Mouse (Mus musculus): Measurements from ENCODE around the gene Il34. TPM values are rescaled to one million over a fixed set of nuclear protein-coding genes. Genes with fewer than 3 reads are reported as not detected.

Gene Il34
- total RNA-seq, 2 experiments from 2014 or later, result 0.91 to 1.3 TPM

DNA sequence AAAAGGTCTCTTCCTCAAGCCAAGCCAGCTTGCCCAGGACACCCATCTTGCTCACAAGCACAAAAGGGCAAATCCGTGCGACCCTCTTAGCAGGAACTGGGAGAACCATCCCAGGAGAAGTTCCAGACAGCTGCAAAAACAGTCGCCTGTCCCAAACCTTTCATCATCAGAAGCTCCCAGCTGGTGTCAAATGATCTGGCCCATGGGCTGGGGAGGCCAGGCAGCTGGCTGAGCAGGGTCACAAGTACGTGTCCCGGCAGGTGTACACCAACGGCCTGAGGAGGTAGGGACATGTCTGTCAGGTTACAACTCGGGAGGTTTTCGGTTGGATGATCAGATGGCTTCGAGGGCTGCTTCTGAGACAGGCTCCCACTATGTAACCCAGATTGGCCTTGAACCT lies 59.1 kb downstream of the Il34 start:
- ATAC-seq (replicated peaks; ENCODE audit: low FRiP score, poor library complexity, severe bottlenecking), result no peak

- no peak for ATAC-seq (replicated peaks; ENCODE audit: low FRiP score, poor library complexity, severe bottlenecking)
Measured at GRCm38 (mm10) chr8:110745162-110745561, 60.6 kb downstream of the Il34 start.

DNA sequence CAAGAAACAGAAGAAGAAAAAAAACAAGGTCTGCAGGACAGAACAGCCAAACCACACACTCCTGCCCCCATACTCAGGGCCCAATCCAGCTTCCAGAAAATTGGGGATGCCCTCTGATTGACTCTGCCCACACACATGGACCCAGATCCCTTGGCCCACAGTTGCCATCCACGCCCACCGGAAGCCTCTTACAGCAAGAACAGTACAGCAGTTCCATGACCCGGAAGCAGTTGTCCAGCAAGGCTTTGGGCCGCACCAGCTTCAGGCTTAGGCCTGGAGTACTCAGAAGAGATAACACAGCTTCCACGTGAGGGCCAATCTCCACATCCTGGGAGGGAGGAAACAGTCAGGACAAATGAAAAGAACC lies 63.3 kb downstream of the Il34 start:
- ATAC-seq (replicated peaks; ENCODE audit: low FRiP score, poor library complexity, severe bottlenecking), result no peak

DNA sequence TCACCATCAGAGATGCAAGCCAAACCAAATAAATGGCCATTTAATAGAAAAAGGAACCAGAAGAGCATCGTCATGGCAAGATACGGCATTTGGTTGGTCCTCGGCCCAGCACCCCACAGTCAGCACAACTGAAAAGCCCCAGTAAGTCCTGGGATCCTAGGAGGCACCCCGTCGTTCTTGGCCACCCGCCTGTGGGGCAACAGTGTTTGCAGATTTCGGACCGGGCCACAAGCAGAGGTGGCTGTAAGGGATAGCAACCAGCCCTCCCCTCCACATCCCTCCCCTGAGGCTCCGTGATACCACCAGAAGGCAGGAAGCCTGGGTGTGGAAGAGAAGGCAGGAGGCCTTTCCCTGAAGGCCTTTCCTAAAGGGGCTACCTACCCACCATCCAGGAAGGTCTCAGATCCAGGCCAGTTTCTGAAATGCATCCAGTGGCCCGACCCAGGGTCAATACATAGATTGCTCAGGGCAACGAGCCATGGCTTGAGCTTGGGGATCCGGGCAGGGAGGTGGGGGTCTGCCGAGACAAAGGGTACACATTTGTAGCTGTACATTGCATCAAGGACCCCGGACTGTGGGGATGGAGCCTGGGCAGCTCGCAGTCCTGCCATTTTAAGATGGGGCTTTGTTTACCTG lies 63.8 kb downstream of the Il34 start:
- no peak for ATAC-seq (replicated peaks; ENCODE audit: low FRiP score, poor library complexity, severe bottlenecking)

DNA sequence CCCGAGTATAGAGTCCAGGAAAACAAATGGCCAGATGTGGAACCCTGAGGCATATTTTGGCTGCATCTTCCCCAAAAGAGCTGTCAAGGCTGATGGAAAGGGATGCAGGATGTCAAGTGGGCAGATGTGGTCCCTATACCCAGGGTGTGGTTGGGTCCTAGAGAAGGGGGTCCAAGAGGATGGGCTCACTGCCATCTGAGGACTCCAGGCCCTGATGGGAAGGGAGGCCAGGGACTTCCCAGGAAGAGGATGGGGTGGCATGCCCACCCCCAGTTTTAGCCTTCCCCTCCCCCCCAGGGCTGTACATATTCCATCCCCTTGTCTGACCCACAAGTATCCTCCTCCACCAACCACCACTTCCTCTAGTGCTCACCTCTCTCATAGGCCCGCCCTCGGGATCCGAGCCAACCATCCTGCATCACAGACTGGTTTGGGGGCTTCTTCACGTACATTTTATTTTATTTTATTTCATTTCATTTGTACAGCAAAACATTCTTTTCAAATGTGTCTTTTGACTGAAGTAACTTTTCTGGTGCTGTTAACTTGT lies 65.0 kb downstream of the Il34 start:
- no peak for ATAC-seq (replicated peaks; ENCODE audit: low FRiP score, poor library complexity, severe bottlenecking)

GRCm38 (mm10) chr8:110738591-110739195 lies 67.0 kb downstream of the Il34 start:
- no peak for ATAC-seq (replicated peaks; ENCODE audit: low FRiP score, poor library complexity, severe bottlenecking)

- ATAC-seq (replicated peaks; ENCODE audit: low FRiP score, poor library complexity, severe bottlenecking), result no peak
Measured at GRCm38 (mm10) chr8:110733036-110733435, 72.7 kb downstream of the Il34 start.

GRCm38 (mm10) chr8:110731346-110731859 lies 74.3 kb downstream of the Il34 start:
- no peak for ATAC-seq (replicated peaks; ENCODE audit: low FRiP score, poor library complexity, severe bottlenecking)

DNA sequence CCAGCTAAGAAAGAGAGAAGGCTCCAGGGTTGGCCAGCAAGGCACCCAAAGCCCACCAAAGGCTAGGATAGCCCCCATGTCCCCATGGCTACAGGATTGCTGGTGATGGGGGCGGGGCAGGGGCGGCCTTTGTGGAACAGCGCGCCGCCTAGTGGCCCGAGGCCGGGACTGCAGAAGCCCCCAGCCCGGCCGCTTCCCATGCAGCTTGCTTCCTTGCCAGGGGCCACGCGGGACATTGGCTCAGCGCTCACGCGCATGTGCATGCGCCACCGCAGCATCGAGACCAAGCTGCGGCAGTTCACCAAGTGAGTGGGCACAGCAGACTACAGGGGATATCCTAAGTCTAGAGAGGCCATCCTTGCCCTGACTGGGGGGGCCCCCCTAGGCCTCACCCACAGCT lies 78.8 kb downstream of the Il34 start:
- no peak for ATAC-seq (replicated peaks; ENCODE audit: low FRiP score, poor library complexity, severe bottlenecking)

DNA sequence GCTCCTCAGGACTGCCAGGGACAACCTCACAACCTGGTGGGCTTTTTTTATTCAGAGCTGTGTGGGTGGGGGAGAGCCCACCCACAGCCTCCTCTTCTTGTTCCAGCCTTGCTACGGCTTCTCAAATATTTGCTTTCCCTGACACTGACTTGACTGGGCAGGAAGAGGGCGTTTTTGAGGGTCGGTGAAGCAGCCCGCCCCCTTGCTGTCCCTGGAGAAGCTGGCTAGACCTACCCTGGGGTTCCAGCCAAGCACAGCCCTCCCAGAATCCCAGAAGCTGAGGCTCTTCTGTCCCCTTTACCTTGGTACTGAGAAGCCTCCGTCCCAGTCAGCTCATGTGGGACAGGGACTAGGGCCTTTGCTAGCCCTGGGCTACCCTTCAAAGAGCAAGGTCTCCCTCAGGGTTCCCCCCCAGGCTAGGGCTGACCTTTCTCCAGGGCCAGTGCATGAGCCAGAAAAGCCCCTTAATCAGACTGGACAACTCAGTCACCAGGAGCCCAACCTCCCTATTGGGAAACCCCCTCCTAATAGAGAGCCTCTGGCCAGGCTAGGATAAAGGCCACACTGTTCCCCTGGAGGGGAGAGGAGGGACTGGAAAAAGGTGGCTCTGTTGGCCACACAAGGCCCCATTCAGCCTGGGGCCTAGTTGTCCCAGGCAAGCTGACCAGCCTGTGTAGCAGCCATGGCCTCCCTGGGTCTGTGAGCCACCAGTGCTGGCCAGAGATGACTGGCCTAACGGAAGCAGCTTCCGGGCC lies 80.5 kb downstream of the Il34 start:
- ATAC-seq (replicated peaks; ENCODE audit: low FRiP score, poor library complexity, severe bottlenecking), result no peak

DNA sequence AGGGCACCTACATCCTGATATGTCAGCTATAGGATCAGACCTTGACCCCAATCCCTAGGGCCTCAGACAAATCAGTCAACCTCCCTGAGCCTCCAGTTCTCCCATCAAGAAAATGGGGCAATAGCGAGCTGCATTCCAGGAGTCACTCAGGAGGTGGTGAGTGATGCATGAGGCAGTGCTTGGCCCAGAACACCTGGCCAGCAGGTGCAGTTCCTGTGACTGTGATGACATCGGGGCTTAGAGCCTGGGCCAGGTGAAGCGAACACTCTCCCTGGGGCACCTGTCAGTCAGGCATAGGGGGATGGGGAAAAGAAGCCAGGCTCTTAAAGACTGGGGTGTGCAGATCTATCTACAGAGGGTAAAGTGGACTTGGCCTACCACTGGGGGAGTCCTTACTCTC lies 81.2 kb downstream of the Il34 start:
- ATAC-seq (replicated peaks; ENCODE audit: low FRiP score, poor library complexity, severe bottlenecking), result no peak

- no peak for ATAC-seq (replicated peaks; ENCODE audit: low FRiP score, poor library complexity, severe bottlenecking)
Measured at GRCm38 (mm10) chr8:110722414-110723011, 83.2 kb downstream of the Il34 start.

GRCm38 (mm10) chr8:110721606-110722413 lies 83.9 kb downstream of the Il34 start:
- no peak for ATAC-seq (replicated peaks; ENCODE audit: low FRiP score, poor library complexity, severe bottlenecking)

GRCm38 (mm10) chr8:110720685-110721598 lies 84.8 kb downstream of the Il34 start, which contains the start of gene Mtss1l:
Gene Mtss1l, plus strand, starts transcription at chr8:110721476.
- ATAC-seq (replicated peaks; ENCODE audit: low FRiP score, poor library complexity, severe bottlenecking), result no peak

- no peak for ATAC-seq (replicated peaks; ENCODE audit: low FRiP score, poor library complexity, severe bottlenecking)
Measured at GRCm38 (mm10) chr8:110719898-110720653, 85.6 kb downstream of the Il34 start.

DNA sequence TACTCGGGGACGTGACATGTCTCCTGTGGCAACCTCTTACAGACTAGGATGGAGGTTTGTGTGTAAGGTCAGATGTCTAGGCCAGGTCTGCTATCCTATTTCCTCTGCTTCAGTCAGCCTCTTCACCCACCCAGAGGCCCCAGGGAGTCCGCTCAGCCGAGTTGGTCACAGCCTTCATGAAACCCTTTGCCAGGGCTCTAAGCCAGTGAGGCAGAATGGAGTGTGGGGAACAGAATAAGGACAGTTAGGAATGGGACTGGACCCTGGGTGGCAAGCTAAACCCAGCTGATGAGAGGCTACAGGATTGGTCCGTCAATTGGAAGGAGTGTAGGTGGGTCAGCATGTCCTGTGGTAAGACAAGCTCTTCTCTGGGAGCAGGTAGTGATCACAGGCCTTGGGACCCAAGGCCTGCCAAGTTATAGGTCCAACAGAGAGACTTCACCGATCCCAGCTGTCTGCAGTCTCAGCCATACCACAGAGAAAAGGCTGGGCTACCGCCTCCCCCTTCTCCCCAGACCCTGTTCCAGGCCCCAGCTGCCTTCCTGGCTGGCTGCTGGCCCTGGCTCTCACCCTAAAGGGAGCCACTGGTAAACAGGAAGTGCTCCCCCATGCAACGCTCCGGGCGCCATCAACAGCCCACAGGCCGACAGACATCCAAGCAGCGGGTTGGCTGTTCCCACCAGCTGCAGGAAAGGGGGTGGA lies 86.6 kb downstream of the Il34 start:
- no peak for ATAC-seq (replicated peaks; ENCODE audit: low FRiP score, poor library complexity, severe bottlenecking)
